Mouse (Mus musculus): Measurements from ENCODE around the gene 2310011J03Rik. TPM values are rescaled to one million over a fixed set of nuclear protein-coding genes. Genes with fewer than 3 reads are reported as not detected.

The 2310011J03Rik gene
- polyA plus RNA-seq, 1 experiment from 2014 or later, result 23.8 TPM

GRCm38 (mm10) chr10:80281304-80281703 is 39.0 kb downstream of the 2310011J03Rik start:
- Histone ChIP-seq H3K4me1 (ENCODE audit: control insufficient read depth, insufficient read depth, low read length) (no peaks in the 10 kb centered on the region), H3K36me3 (ENCODE audit: control insufficient read depth, insufficient read depth, low read length) (peaks cover 88% of the 10 kb centered on the region), H3K9me3 (ENCODE audit: control insufficient read depth, low read length) (no peaks in the 10 kb centered on the region), H3K27me3 (ENCODE audit: control insufficient read depth, insufficient read depth, low read length) (no peaks in the 10 kb centered on the region), H3K9ac (replicated peaks; ENCODE audit: low read depth, low read length) (no peak overlapping the region; the same call in 1 of the 2 replicates), H3K4me3 (ENCODE audit: low read depth, low read length) (no peak overlapping the region), H3K4me2 (ENCODE audit: low read depth, low read length) (no peak overlapping the region), H3K27ac (ENCODE audit: low read depth, low read length) (no peak overlapping the region)
- WGBS, result 94% methylated on average over 7 of the region's 7 CpGs
- ATAC-seq (ENCODE audit: low read depth), result 0 out of 2 replicates have a peak, but pooled peaks have one; percentile 14

GRCm38 (mm10) chr10:80279273-80279672 is 41.1 kb downstream of the 2310011J03Rik start:
- H3K27ac ChIP-seq (ENCODE audit: low read depth, low read length), result no peak overlapping the region
- peaks cover 77% of the 10 kb centered on the region for H3K36me3 ChIP-seq (ENCODE audit: control insufficient read depth, insufficient read depth, low read length)
- H3K4me1 ChIP-seq (ENCODE audit: control insufficient read depth, insufficient read depth, low read length), result no peaks in the 10 kb centered on the region
- H3K27me3 ChIP-seq (ENCODE audit: control insufficient read depth, insufficient read depth, low read length), result no peaks in the 10 kb centered on the region
- H3K4me3 ChIP-seq (ENCODE audit: low read depth, low read length), result no peak overlapping the region
- no peak for ATAC-seq (ENCODE audit: low read depth)
- WGBS, result 95% methylated on average over 12 of the region's 12 CpGs
- no peak overlapping the region for H3K9ac ChIP-seq (replicated peaks; ENCODE audit: low read depth, low read length)
- H3K4me2 ChIP-seq (ENCODE audit: low read depth, low read length), result no peak overlapping the region
- no peaks in the 10 kb centered on the region for H3K9me3 ChIP-seq (ENCODE audit: control insufficient read depth, low read length)

GRCm38 (mm10) chr10:80278390-80278789 is 41.9 kb downstream of the 2310011J03Rik start:
- no peaks in the 10 kb centered on the region for H3K27me3 ChIP-seq (ENCODE audit: control insufficient read depth, insufficient read depth, low read length)
- no peaks in the 10 kb centered on the region for H3K9me3 ChIP-seq (ENCODE audit: control insufficient read depth, low read length)
- H3K4me1 ChIP-seq (ENCODE audit: control insufficient read depth, insufficient read depth, low read length), result no peaks in the 10 kb centered on the region
- H3K4me3 ChIP-seq (ENCODE audit: low read depth, low read length), result no peak overlapping the region
- peaks cover 74% of the 10 kb centered on the region for H3K36me3 ChIP-seq (ENCODE audit: control insufficient read depth, insufficient read depth, low read length)
- ATAC-seq (ENCODE audit: low read depth), result no peak
- no peak overlapping the region for H3K27ac ChIP-seq (ENCODE audit: low read depth, low read length)
- H3K4me2 ChIP-seq (ENCODE audit: low read depth, low read length), result no peak overlapping the region
- H3K9ac ChIP-seq (replicated peaks; ENCODE audit: low read depth, low read length), result no peak overlapping the region
- 94% methylated on average over 9 of the region's 9 CpGs for WGBS

- Histone ChIP-seq H3K4me1 (ENCODE audit: control insufficient read depth, insufficient read depth, low read length) (no peaks in the 10 kb centered on the region), H3K27me3 (ENCODE audit: control insufficient read depth, insufficient read depth, low read length) (no peaks in the 10 kb centered on the region), H3K27ac (ENCODE audit: low read depth, low read length) (no peak overlapping the region), H3K9me3 (ENCODE audit: control insufficient read depth, low read length) (no peaks in the 10 kb centered on the region), H3K36me3 (ENCODE audit: control insufficient read depth, insufficient read depth, low read length) (peaks cover 55% of the 10 kb centered on the region), H3K9ac (replicated peaks; ENCODE audit: low read depth, low read length) (no peak overlapping the region), H3K4me2 (ENCODE audit: low read depth, low read length) (no peak overlapping the region), H3K4me3 (ENCODE audit: low read depth, low read length) (no peak overlapping the region)
- 87% methylated on average over 5 of the region's 5 CpGs for WGBS
- ATAC-seq (ENCODE audit: low read depth), result no peak
Observed at GRCm38 (mm10) chr10:80276238-80276637, 44.1 kb downstream of the 2310011J03Rik start.

GRCm38 (mm10) chr10:80273847-80274246 is 46.5 kb downstream of the 2310011J03Rik start:
- ATAC-seq (ENCODE audit: low read depth), result no peak

GRCm38 (mm10) chr10:80271870-80272585 is 48.3 kb downstream of the 2310011J03Rik start:
- Histone ChIP-seq H3K9me3 (ENCODE audit: control insufficient read depth, low read length) (no peaks in the 10 kb centered on the region), H3K27ac (ENCODE audit: low read depth, low read length) (no peak overlapping the region), H3K4me3 (ENCODE audit: low read depth, low read length) (no peak overlapping the region), H3K4me1 (ENCODE audit: control insufficient read depth, insufficient read depth, low read length) (peaks cover 18% of the 10 kb centered on the region), H3K4me2 (ENCODE audit: low read depth, low read length) (no peak overlapping the region), H3K9ac (replicated peaks; ENCODE audit: low read depth, low read length) (0 out of 2 replicates have a peak overlapping the region, but pooled peaks have one; percentile 16), H3K27me3 (ENCODE audit: control insufficient read depth, insufficient read depth, low read length) (no peaks in the 10 kb centered on the region), H3K36me3 (ENCODE audit: control insufficient read depth, insufficient read depth, low read length) (peaks cover 16% of the 10 kb centered on the region)
- WGBS, result 90% methylated on average over 8 of the region's 8 CpGs
- no peak for ATAC-seq (ENCODE audit: low read depth)

More at GRCm38 (mm10) chr10:80273847-80274246, 46.5 kb downstream of the 2310011J03Rik start:
- WGBS, result 97% methylated on average over 3 of the region's 3 CpGs
- H3K4me1 ChIP-seq (ENCODE audit: control insufficient read depth, insufficient read depth, low read length), result peaks cover 4% of the 10 kb centered on the region; the same call in 1 of the 2 replicates
- no peaks in the 10 kb centered on the region for H3K9me3 ChIP-seq (ENCODE audit: control insufficient read depth, low read length)
- no peaks in the 10 kb centered on the region for H3K27me3 ChIP-seq (ENCODE audit: control insufficient read depth, insufficient read depth, low read length)
- H3K4me3 ChIP-seq (ENCODE audit: low read depth, low read length), result no peak overlapping the region
- H3K27ac ChIP-seq (ENCODE audit: low read depth, low read length), result no peak overlapping the region
- no peak overlapping the region for H3K9ac ChIP-seq (replicated peaks; ENCODE audit: low read depth, low read length)
- H3K4me2 ChIP-seq (ENCODE audit: low read depth, low read length), result no peak overlapping the region
- H3K36me3 ChIP-seq (ENCODE audit: control insufficient read depth, insufficient read depth, low read length), result peaks cover 34% of the 10 kb centered on the region

- H3K9me3 ChIP-seq (ENCODE audit: control insufficient read depth, low read length), result no peaks in the 10 kb centered on the region
- H3K36me3 ChIP-seq (ENCODE audit: control insufficient read depth, insufficient read depth, low read length), result peaks cover 12% of the 10 kb centered on the region
- H3K27ac ChIP-seq (ENCODE audit: low read depth, low read length), result no peak overlapping the region
- H3K4me1 ChIP-seq (ENCODE audit: control insufficient read depth, insufficient read depth, low read length), result peaks cover 25% of the 10 kb centered on the region
- H3K4me3 ChIP-seq (ENCODE audit: low read depth, low read length), result no peak overlapping the region
- no peak for ATAC-seq (ENCODE audit: low read depth)
- H3K27me3 ChIP-seq (ENCODE audit: control insufficient read depth, insufficient read depth, low read length), result no peaks in the 10 kb centered on the region
- H3K9ac ChIP-seq (replicated peaks; ENCODE audit: low read depth, low read length), result 0 out of 2 replicates have a peak overlapping the region, but pooled peaks have one; percentile 34
- H3K4me2 ChIP-seq (ENCODE audit: low read depth, low read length), result no peak overlapping the region
- 87% methylated on average over 5 of the region's 5 CpGs for WGBS
Observed at GRCm38 (mm10) chr10:80271186-80271843, 49.0 kb downstream of the 2310011J03Rik start.

- Histone ChIP-seq H3K4me1 (ENCODE audit: control insufficient read depth, insufficient read depth, low read length) (peaks cover 31% of the 10 kb centered on the region), H3K4me3 (ENCODE audit: low read depth, low read length) (no peak overlapping the region), H3K4me2 (ENCODE audit: low read depth, low read length) (no peak overlapping the region), H3K27me3 (ENCODE audit: control insufficient read depth, insufficient read depth, low read length) (no peaks in the 10 kb centered on the region), H3K9me3 (ENCODE audit: control insufficient read depth, low read length) (no peaks in the 10 kb centered on the region), H3K36me3 (ENCODE audit: control insufficient read depth, insufficient read depth, low read length) (peaks cover 10% of the 10 kb centered on the region), H3K9ac (replicated peaks; ENCODE audit: low read depth, low read length) (0 out of 2 replicates have a peak overlapping the region, but pooled peaks have one; percentile 34), H3K27ac (ENCODE audit: low read depth, low read length) (no peak overlapping the region)
- no peak for ATAC-seq (ENCODE audit: low read depth)
- WGBS, result 75% methylated on average over 6 of the region's 6 CpGs
Observed at GRCm38 (mm10) chr10:80270734-80271181, 49.6 kb downstream of the 2310011J03Rik start.

- WGBS, result 97% methylated on average over 2 of the region's 2 CpGs
- Histone ChIP-seq H3K27ac (ENCODE audit: low read depth, low read length) (no peak overlapping the region), H3K9ac (replicated peaks; ENCODE audit: low read depth, low read length) (no peak overlapping the region), H3K4me2 (ENCODE audit: low read depth, low read length) (no peak overlapping the region), H3K9me3 (ENCODE audit: control insufficient read depth, low read length) (no peaks in the 10 kb centered on the region), H3K36me3 (ENCODE audit: control insufficient read depth, insufficient read depth, low read length) (peaks cover 6% of the 10 kb centered on the region; the same call in 1 of the 2 replicates), H3K4me3 (ENCODE audit: low read depth, low read length) (no peak overlapping the region), H3K4me1 (ENCODE audit: control insufficient read depth, insufficient read depth, low read length) (peaks cover 33% of the 10 kb centered on the region), H3K27me3 (ENCODE audit: control insufficient read depth, insufficient read depth, low read length) (no peaks in the 10 kb centered on the region)
- ATAC-seq (ENCODE audit: low read depth), result no peak
Observed at GRCm38 (mm10) chr10:80270099-80270498, 50.2 kb downstream of the 2310011J03Rik start.
